Mouse (Mus musculus) liver, embryonic 11.5 days (tissue): Measurements from ENCODE around the gene Rtkn. TPM values are rescaled to one million over a fixed set of nuclear protein-coding genes. Genes with fewer than 3 reads are reported as not detected.

ENCODE experiments used
- ATAC-seq: fragments of 200-750 bp; cut with Nextera tagmentation; replicated peaks from 2 replicates; pipeline ENCODE4 v1.8.0; 2017; ENCODE audit warnings: moderate number of reproducible peaks, mild to moderate bottlenecking, moderate TSS enrichment, moderate library complexity; ENCODE audit not compliant: low FRiP score
- DNase-seq: peaks from one replicate; pipeline ENCODE4 v3.0.0-alpha.2; 2017; ENCODE audit warnings: low spot score
- H3K27ac ChIP-seq: fragments of 300-500 bp; sonication (generic); 2 replicates; pipeline ENCODE4 v1.5.1; 2014; ENCODE audit warnings: mild to moderate bottlenecking, low read depth, low read length, control low read depth
- H3K27me3 ChIP-seq: fragments of 300-500 bp; sonication (generic); replicated peaks from 2 replicates; pipeline ENCODE4 v1.6.1; 2014; ENCODE audit warnings: low read length, mixed read lengths; ENCODE audit not compliant: control insufficient read depth, insufficient read depth
- H3K36me3 ChIP-seq: fragments of 300-500 bp; sonication (generic); 2 replicates; pipeline ENCODE4 v1.6.1; 2014; ENCODE audit warnings: mild to moderate bottlenecking, low read length, moderate library complexity, mixed read lengths; ENCODE audit not compliant: control insufficient read depth, insufficient read depth
- H3K4me1 ChIP-seq: fragments of 300-500 bp; sonication (generic); replicated peaks from 2 replicates; pipeline ENCODE4 v1.6.1; 2014; ENCODE audit warnings: low read length, mixed read lengths; ENCODE audit not compliant: control insufficient read depth, insufficient read depth
- H3K4me2 ChIP-seq: fragments of 300-500 bp; sonication (generic); 2 replicates; pipeline ENCODE4 v1.6.1; 2014; ENCODE audit warnings: mild to moderate bottlenecking, control low read depth, moderate library complexity
- H3K4me3 ChIP-seq: fragments of 300-500 bp; sonication (generic); 2 replicates; pipeline ENCODE4 v1.5.1; 2014; ENCODE audit warnings: low read depth, low read length, control low read depth
- H3K9ac ChIP-seq: fragments of 300-500 bp; sonication (generic); 2 replicates; pipeline ENCODE4 v1.6.1; 2014; ENCODE audit warnings: low read depth, low read length, control low read depth
- H3K9me3 ChIP-seq: fragments of 300-500 bp; sonication (generic); 2 replicates; pipeline ENCODE4 v1.6.1; 2016; ENCODE audit warnings: low read length, inconsistent platforms, mixed read lengths; ENCODE audit not compliant: control insufficient read depth
- WGBS: fragments of 180-500 bp; shearing (Covaris S2); extraction: QIAGEN DNeasy Blood & Tissue Kit; methylation state at CpG from one replicate; pipeline ENCODE4 v1.1.7; 2014; 5-methylcytosine and 5-hydroxymethylcytosine counted together
- polyA plus RNA-seq: library from polyadenylated mRNA; unstranded; fragments of >200 nt; fragmentation: Nextera tagmentation; extraction: Ambion mirVana; gene quantifications from 2 replicates; pipeline ENCODE4 v1.2.1, GENCODE M21; 2014

Rtkn gene
- polyA plus RNA-seq, 1 experiment from 2014 or later, result 15.4 TPM

GRCm38 (mm10) chr6:83132176-83132919 lies 2.9 kb upstream of the Rtkn start:
- Histone ChIP-seq H3K4me1 (peaks cover 17% of the 10 kb centered on the region), H3K4me3 (no peak overlapping the region), H3K36me3 (no peaks in the 10 kb centered on the region), H3K9me3 (no peaks in the 10 kb centered on the region), H3K27ac (peak overlapping the region; percentile 66), H3K27me3 (peaks cover 15% of the 10 kb centered on the region), H3K9ac (no peak overlapping the region), H3K4me2 (no peak overlapping the region; the same call in 1 of the 2 replicates)
- 0 out of 2 replicates have a peak, but pooled peaks have one; percentile 14 for ATAC-seq
- DNase-seq, result no peak
- WGBS, result 74% methylated on average over 9 of the region's 9 CpGs

GRCm38 (mm10) chr6:83134226-83134625 lies 1.0 kb upstream of the Rtkn start:
- Histone ChIP-seq H3K4me1 (peaks cover 29% of the 10 kb centered on the region), H3K27ac (no peak overlapping the region), H3K9me3 (no peaks in the 10 kb centered on the region), H3K9ac (no peak overlapping the region), H3K4me2 (no peak overlapping the region), H3K36me3 (no peaks in the 10 kb centered on the region), H3K27me3 (peaks cover 15% of the 10 kb centered on the region), H3K4me3 (no peak overlapping the region)
- WGBS, result 68% methylated on average over 3 of the region's 3 CpGs
- ATAC-seq, result no peak
- DNase-seq, result no peak

- peak overlapping the region; percentile 86 for H3K9ac ChIP-seq
- 0 out of 2 replicates have a peak overlapping the region, but pooled peaks have one; percentile 97 for H3K27ac ChIP-seq
- peak overlapping the region; percentile 63 for H3K4me3 ChIP-seq
- peak overlapping the region; percentile 86 for H3K4me2 ChIP-seq
- no peaks in the 10 kb centered on the region; the same call in 1 of the 2 replicates for H3K36me3 ChIP-seq
- DNase-seq (no peak), ATAC-seq (no peak)
- H3K27me3 ChIP-seq, result peaks cover 15% of the 10 kb centered on the region
- no peaks in the 10 kb centered on the region for H3K9me3 ChIP-seq
- WGBS, result 20% methylated on average over 33 of the region's 37 CpGs
- peaks cover 29% of the 10 kb centered on the region for H3K4me1 ChIP-seq
These were observed 403 bp downstream of the Rtkn start for GRCm38 (mm10) chr6:83135571-83136161.

GRCm38 (mm10) chr6:83136291-83136880 lies 1.1 kb downstream of the Rtkn start:
- Histone ChIP-seq H3K9ac (peak overlapping the region; percentile 86), H3K27ac (peak overlapping the region; percentile 97), H3K4me1 (peaks cover 31% of the 10 kb centered on the region), H3K9me3 (no peaks in the 10 kb centered on the region), H3K4me2 (peak overlapping the region; percentile 86), H3K36me3 (no peaks in the 10 kb centered on the region; the same call in 1 of the 2 replicates), H3K27me3 (peaks cover 15% of the 10 kb centered on the region), H3K4me3 (peak overlapping the region; percentile 63)
- ATAC-seq, result no peak
- DNase-seq, result no peak
- WGBS, result 25% methylated on average over 5 of the region's 5 CpGs

GRCm38 (mm10) chr6:83136881-83137575 lies 1.8 kb downstream of the Rtkn start:
- DNase-seq, result peak; percentile 80
- 4% methylated on average over 24 of the region's 26 CpGs for WGBS
- Histone ChIP-seq H3K9ac (peak overlapping the region; percentile 86), H3K4me3 (peak overlapping the region; percentile 63), H3K4me1 (peaks cover 33% of the 10 kb centered on the region), H3K4me2 (peak overlapping the region; percentile 86), H3K27ac (peak overlapping the region; percentile 97), H3K36me3 (no peaks in the 10 kb centered on the region; the same call in 1 of the 2 replicates), H3K9me3 (no peaks in the 10 kb centered on the region), H3K27me3 (peaks cover 20% of the 10 kb centered on the region)
- ATAC-seq, result peak; percentile 50

- under 1% methylated on average over 12 of the region's 12 CpGs for WGBS
- Histone ChIP-seq H3K4me3 (peak overlapping the region; percentile 63), H3K27ac (peak overlapping the region; percentile 97), H3K4me1 (peaks cover 37% of the 10 kb centered on the region), H3K4me2 (peak overlapping the region; percentile 86), H3K9me3 (no peaks in the 10 kb centered on the region), H3K27me3 (peaks cover 26% of the 10 kb centered on the region), H3K36me3 (no peaks in the 10 kb centered on the region; the same call in 1 of the 2 replicates), H3K9ac (peak overlapping the region; percentile 86)
- DNase-seq (peak; percentile 86), ATAC-seq (peak; percentile 64)
These were observed 2.3 kb downstream of the Rtkn start for GRCm38 (mm10) chr6:83137576-83137950.

- no peak for DNase-seq
- Histone ChIP-seq H3K27ac (peak overlapping the region; percentile 97), H3K4me1 (peaks cover 37% of the 10 kb centered on the region), H3K27me3 (peaks cover 30% of the 10 kb centered on the region), H3K36me3 (no peaks in the 10 kb centered on the region; the same call in 1 of the 2 replicates), H3K4me3 (peak overlapping the region; percentile 63), H3K9ac (peak overlapping the region; percentile 86), H3K9me3 (no peaks in the 10 kb centered on the region), H3K4me2 (peak overlapping the region; percentile 86)
- WGBS, result 2% methylated on average over 11 of the region's 11 CpGs
- ATAC-seq, result peak; percentile 48
These were observed 2.8 kb downstream of the Rtkn start for GRCm38 (mm10) chr6:83138056-83138455.

GRCm38 (mm10) chr6:83140044-83140443 lies 4.8 kb downstream of the Rtkn start:
- Histone ChIP-seq H3K36me3 (no peaks in the 10 kb centered on the region; the same call in 1 of the 2 replicates), H3K4me1 (peaks cover 34% of the 10 kb centered on the region), H3K4me3 (no peak overlapping the region), H3K4me2 (no peak overlapping the region), H3K9me3 (no peaks in the 10 kb centered on the region), H3K27ac (no peak overlapping the region), H3K27me3 (peaks cover 29% of the 10 kb centered on the region), H3K9ac (no peak overlapping the region)
- ATAC-seq, result no peak
- no peak for DNase-seq
- WGBS, result 90% methylated on average over 8 of the region's 8 CpGs
